Mouse (Mus musculus): Measurements from ENCODE around the gene Zmat5.

Zmat5 gene

DNA sequence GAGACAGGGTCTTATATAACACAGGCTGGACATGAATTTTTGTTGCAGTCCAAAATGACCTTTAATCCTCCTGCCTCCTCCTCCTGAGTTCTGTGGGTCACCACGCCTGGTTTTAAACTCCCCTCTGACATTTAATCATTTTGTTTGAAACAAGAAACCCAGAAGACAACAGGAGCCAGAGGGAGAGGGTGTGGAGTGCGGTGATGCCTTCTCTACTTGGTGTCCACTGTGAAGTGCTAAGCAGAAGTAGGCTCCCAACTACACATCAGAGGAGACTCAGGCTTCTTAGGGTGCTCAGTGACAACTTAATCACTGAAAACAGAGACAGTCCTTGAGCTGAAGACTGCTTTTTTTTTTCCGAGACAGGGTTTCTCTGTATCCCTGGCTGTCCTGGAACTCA is 76.4 kb downstream of the Zmat5 start:
- no peak for DNase-seq (ENCODE audit: low spot score)

DNA sequence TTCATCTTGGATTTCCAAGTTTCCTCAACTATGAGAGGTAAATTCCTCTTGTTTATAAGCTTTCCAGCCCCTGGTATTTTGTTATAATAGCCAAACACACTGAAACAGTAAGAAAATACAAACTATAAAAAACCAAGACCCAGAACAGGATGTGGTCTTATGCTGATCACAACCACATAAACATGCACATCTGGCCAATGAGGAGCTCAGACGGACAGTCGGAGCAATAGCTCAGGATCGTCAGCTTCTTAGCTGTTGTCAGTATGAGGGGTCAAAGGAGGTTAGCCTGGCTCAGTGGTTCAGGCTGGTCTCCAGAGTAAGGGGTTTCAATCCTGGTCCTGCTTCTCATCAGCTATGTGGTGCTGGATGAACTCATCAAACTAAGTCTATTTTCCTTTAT is 78.6 kb downstream of the Zmat5 start:
- DNase-seq (ENCODE audit: low spot score): no peak

DNA sequence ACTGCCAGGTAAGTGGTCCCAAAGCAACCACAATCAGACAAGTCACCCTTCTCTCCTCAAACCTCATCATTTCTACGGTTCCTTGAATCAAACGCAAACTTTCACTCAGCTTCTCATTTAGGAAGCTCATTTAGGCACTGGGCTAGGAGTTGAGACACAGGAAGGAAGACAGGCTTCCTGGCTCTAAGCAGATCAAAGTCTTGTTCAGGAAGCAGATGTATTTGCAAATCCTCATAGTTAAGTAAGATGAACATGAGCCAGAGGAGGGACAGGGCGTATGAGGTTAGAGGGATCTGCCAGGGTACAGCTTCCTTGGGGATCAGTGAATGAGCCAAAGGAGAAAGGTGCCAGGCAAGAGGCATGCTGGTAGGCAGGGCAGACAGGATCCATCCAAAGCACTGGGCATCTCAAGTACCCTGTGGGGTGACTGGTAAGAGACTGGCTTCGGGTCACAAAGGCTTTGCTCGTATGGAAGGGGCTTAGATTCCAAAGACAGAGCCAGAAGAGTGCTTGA is 80.2 kb downstream of the Zmat5 start:
- DNase-seq (ENCODE audit: low spot score): no peak
